Mouse (Mus musculus) left cerebral cortex, postnatal 36 days (tissue): Measurements from ENCODE around the gene Gm21117. TPM values are rescaled to one million over a fixed set of nuclear protein-coding genes. Genes with fewer than 3 reads are reported as not detected.
"Not testable (repeated sequence)": the region's sequence is repeated elsewhere in the genome, so short reads cannot be mapped to it uniquely, and the experiment has no call there.

Source experiments
- DNase-seq, 2 experiments: peaks; one replicate each; pipeline ENCODE4 v3.0.0; 2021 to 2022; ENCODE audit warnings: low spot score in 2 of 2, mixed read lengths in 1 of 2
- intact Hi-C: fragments of 180-260 bp; cut with DNase I; formaldehyde crosslinking; loops from one replicate; pipeline ENCODE4 v1.15.1; 2025
- total RNA-seq, 2 experiments: library from RNA; stranded (reverse); gene quantifications; 2 replicates each; pipeline ENCODE4 v1.2.3; 2021

Gene Gm21117
- not detected for total RNA-seq

- DNase-seq, intact Hi-C loops: not testable (repeated sequence)
Measured at GRCm38 (mm10) chrY:51124920-51125319, at the start of gene Gm21117. Gm21117 (plus strand) TSS chrY:51125220.
